Mouse (Mus musculus): ENCODE measurements around the gene Vegfa. TPM values are rescaled to one million over a fixed set of nuclear protein-coding genes. Genes with fewer than 3 reads are reported as not detected.

Gene Vegfa
- polyA plus RNA-seq, 1 experiment from 2014 or later, result 7.7 TPM

DNA sequence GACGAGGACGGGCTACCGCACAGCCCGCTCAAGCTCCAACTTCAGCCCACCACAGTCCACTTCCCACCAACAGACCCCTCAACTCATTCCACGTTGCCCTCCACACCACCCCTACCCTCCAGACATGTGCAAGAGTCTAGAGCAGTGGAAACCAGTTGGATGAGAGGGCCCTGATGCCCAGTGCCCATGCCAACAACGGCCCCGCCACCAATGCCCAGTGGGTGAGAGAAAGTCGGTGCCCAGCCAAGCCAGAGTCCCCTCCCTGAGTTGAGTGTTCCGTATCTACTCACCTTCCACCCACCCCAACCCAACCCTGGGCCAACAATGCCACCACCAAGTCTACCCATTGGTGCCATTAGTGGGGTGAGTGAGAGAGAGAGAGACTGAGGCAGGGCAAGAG lies 10.4 kb downstream of the Vegfa start:
- H3K9ac ChIP-seq, result no peak overlapping the region
- H3K4me3 ChIP-seq (ENCODE audit: low read depth, low read length), result no peak overlapping the region
- H3K27ac ChIP-seq (ENCODE audit: low read depth), result no peak overlapping the region
- DNase-seq (no peak), ATAC-seq (ENCODE audit: insufficient read depth) (no peak)
- H3K36me3 ChIP-seq (ENCODE audit: insufficient read depth), result peaks cover 96% of the 10 kb centered on the region
- no peaks in the 10 kb centered on the region for H3K9me3 ChIP-seq (ENCODE audit: low read depth, low read length)
- peaks cover 9% of the 10 kb centered on the region; the same call in 1 of the 2 replicates for H3K4me1 ChIP-seq (ENCODE audit: insufficient read depth)
- no peaks in the 10 kb centered on the region for H3K27me3 ChIP-seq (ENCODE audit: insufficient read depth, low read length)
- H3K4me2 ChIP-seq, result no peak overlapping the region
- WGBS, result 93% methylated on average over 9 of the region's 9 CpGs
- no peak for TF ChIP-seq CTCF (IDR thresholded peaks at IDR 0.05; ENCODE audit: low read depth)

DNA sequence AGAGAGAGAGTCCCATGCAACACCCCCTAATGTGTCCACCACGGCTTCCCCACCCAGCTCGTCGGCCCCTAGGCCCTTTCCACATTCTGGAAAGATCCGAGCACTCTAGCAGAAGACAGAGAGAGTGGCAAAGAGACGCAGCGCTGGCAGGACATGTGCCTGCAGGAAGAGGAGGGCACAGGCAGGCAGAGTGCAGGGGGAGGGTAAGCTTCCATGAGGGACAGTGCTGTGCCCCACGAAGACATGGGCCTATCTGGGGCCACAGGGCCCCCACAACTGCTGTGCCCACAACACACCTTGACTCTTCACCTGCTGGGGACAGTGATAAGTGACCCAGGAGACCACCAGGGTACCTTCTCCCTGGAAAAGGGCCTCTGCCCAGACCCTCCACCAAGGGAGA lies 11.0 kb downstream of the Vegfa start:
- no peak overlapping the region for H3K27ac ChIP-seq (ENCODE audit: low read depth)
- DNase-seq, result no peak
- WGBS, result 86% methylated on average over 7 of the region's 7 CpGs
- H3K27me3 ChIP-seq (ENCODE audit: insufficient read depth, low read length), result no peaks in the 10 kb centered on the region
- H3K4me3 ChIP-seq (ENCODE audit: low read depth, low read length), result no peak overlapping the region
- no peak for ATAC-seq (ENCODE audit: insufficient read depth)
- no peak overlapping the region for H3K4me2 ChIP-seq
- no peak for TF ChIP-seq CTCF (IDR thresholded peaks at IDR 0.05; ENCODE audit: low read depth)
- H3K9me3 ChIP-seq (ENCODE audit: low read depth, low read length), result no peaks in the 10 kb centered on the region
- H3K4me1 ChIP-seq (ENCODE audit: insufficient read depth), result peaks cover 5% of the 10 kb centered on the region; the same call in 1 of the 2 replicates
- no peak overlapping the region for H3K9ac ChIP-seq
- H3K36me3 ChIP-seq (ENCODE audit: insufficient read depth), result peaks cover 96% of the 10 kb centered on the region

DNA sequence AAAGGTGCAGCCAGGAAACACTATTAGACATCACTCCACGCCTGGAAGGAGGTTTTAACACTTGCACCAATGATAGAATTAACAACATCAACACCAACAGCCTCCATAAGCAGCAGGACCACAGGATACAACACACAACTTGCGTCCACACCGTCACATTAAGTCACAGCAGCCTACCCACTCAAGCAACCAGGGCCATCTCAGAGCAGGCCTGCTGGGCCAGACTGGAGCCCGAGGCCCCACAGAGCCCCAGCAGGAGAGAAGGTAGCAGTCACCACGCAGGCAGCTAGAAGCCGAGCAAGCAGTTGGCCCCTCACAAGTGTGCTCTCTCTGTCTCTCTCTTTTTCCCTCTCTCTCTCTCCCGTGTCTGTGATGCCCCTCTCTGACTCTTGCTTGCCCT lies 11.6 kb downstream of the Vegfa start:
- no peak overlapping the region for H3K4me2 ChIP-seq
- TF ChIP-seq CTCF (IDR thresholded peaks at IDR 0.05; ENCODE audit: low read depth), result no peak
- whole genome bisulfite sequencing, result 60% methylated on average over 7 of the region's 7 CpGs
- H3K4me1 ChIP-seq (ENCODE audit: insufficient read depth), result peaks cover 3% of the 10 kb centered on the region; the same call in 1 of the 2 replicates
- no peak overlapping the region for H3K4me3 ChIP-seq (ENCODE audit: low read depth, low read length)
- no peaks in the 10 kb centered on the region for H3K9me3 ChIP-seq (ENCODE audit: low read depth, low read length)
- ATAC-seq (ENCODE audit: insufficient read depth) (no peak), DNase-seq (no peak)
- no peaks in the 10 kb centered on the region for H3K27me3 ChIP-seq (ENCODE audit: insufficient read depth, low read length)
- H3K27ac ChIP-seq (ENCODE audit: low read depth), result no peak overlapping the region
- peaks cover 96% of the 10 kb centered on the region for H3K36me3 ChIP-seq (ENCODE audit: insufficient read depth)
- H3K9ac ChIP-seq, result no peak overlapping the region

DNA sequence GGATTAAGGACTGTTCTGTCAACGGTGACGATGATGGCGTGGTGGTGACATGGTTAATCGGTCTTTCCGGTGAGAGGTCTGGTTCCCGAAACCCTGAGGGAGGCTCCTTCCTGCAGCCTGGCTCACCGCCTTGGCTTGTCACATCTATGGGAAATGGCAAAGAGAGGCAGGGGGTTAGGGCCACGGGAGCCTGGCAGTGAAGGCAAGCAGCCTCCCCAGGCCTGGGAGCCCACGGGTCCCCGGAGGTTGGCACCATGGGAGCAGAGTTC lies 13.5 kb downstream of the Vegfa start:
- no peak overlapping the region for H3K9ac ChIP-seq
- H3K4me1 ChIP-seq (ENCODE audit: insufficient read depth), result peaks cover 3% of the 10 kb centered on the region; the same call in 1 of the 2 replicates
- no peak overlapping the region for H3K27ac ChIP-seq (ENCODE audit: low read depth)
- TF ChIP-seq CTCF (IDR thresholded peaks at IDR 0.05; ENCODE audit: low read depth), result no peak
- no peak overlapping the region for H3K4me3 ChIP-seq (ENCODE audit: low read depth, low read length)
- no peaks in the 10 kb centered on the region for H3K27me3 ChIP-seq (ENCODE audit: insufficient read depth, low read length)
- no peaks in the 10 kb centered on the region for H3K9me3 ChIP-seq (ENCODE audit: low read depth, low read length)
- peaks cover 87% of the 10 kb centered on the region for H3K36me3 ChIP-seq (ENCODE audit: insufficient read depth)
- WGBS, result 77% methylated on average over 10 of the region's 10 CpGs
- DNase-seq (no peak), ATAC-seq (ENCODE audit: insufficient read depth) (no peak)
- H3K4me2 ChIP-seq, result no peak overlapping the region

DNA sequence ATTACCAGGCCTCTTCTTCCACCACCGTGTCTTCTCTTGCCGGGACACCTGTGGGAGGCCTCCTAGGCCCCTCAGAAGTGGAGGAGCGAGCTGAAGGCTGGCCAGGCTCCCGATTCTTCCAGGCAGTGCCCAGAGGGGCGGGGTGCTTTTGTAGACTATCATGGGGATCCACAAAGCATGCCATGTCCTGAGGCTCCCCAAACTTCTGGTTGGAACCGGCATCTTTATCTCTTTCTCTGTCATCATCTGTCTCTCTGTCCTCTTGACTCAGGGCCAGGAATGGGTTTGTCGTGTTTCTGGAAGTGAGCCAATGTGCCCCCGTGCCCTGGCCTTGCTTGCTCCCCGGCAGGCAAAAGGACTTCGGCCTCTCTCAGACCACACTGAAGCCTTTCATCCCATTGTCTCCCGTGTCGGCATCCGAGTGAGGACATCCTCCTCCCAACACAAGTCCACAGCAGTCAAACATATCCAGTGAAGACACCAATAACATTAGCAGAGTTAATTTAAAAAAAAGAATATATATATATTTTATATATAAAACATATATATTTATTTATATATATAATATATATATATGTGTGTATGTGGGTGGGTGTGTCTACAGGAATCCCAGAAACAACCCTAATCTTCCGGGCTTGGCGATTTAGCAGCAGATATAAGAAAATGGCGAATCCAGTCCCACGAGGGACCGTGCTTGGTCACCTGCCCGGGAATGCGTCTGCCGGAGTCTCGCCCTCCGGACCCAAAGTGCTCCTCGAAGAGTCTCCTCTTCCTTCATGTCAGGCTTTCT lies 14.0 kb downstream of the Vegfa start:
- ATAC-seq (ENCODE audit: insufficient read depth) (no peak), DNase-seq (peak; percentile 37)
- H3K27me3 ChIP-seq (ENCODE audit: insufficient read depth, low read length), result no peaks in the 10 kb centered on the region
- no peak for TF ChIP-seq CTCF (IDR thresholded peaks at IDR 0.05; ENCODE audit: low read depth)
- H3K4me1 ChIP-seq (ENCODE audit: insufficient read depth), result peaks cover 3% of the 10 kb centered on the region; the same call in 1 of the 2 replicates
- H3K4me3 ChIP-seq (ENCODE audit: low read depth, low read length), result no peak overlapping the region
- no peaks in the 10 kb centered on the region for H3K9me3 ChIP-seq (ENCODE audit: low read depth, low read length)
- WGBS, result 72% methylated on average over 24 of the region's 24 CpGs
- H3K9ac ChIP-seq, result no peak overlapping the region
- no peak overlapping the region for H3K4me2 ChIP-seq
- H3K27ac ChIP-seq (ENCODE audit: low read depth), result no peak overlapping the region
- H3K36me3 ChIP-seq (ENCODE audit: insufficient read depth), result peaks cover 82% of the 10 kb centered on the region

DNA sequence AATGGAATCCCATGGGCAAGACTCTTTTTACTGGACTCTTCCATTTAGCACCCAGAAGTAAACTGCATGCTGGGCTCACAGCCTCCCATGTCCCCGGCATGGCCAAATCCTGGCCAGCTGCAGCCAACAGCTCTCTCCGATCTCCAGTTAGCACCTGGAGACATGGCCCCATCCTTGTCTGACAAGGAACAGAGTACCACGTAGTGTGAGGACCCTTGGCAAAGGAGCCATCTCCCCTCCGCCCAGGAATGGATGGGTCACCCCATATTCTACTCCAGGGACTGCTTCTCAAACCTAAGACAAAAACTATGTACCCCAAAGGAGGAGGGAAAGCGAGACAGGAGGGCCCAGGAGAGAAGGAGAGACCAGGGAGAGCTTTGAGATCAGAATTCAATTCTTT lies 15.6 kb downstream of the Vegfa start:
- peaks cover 3% of the 10 kb centered on the region; the same call in 1 of the 2 replicates for H3K4me1 ChIP-seq (ENCODE audit: insufficient read depth)
- H3K9ac ChIP-seq, result no peak overlapping the region
- H3K27me3 ChIP-seq (ENCODE audit: insufficient read depth, low read length), result no peaks in the 10 kb centered on the region
- no peaks in the 10 kb centered on the region for H3K9me3 ChIP-seq (ENCODE audit: low read depth, low read length)
- no peak overlapping the region for H3K4me3 ChIP-seq (ENCODE audit: low read depth, low read length)
- no peak overlapping the region for H3K4me2 ChIP-seq
- no peak for DNase-seq
- ATAC-seq (ENCODE audit: insufficient read depth), result no peak
- WGBS, result 87% methylated on average over 5 of the region's 5 CpGs
- H3K27ac ChIP-seq (ENCODE audit: low read depth), result no peak overlapping the region
- no peak for TF ChIP-seq CTCF (IDR thresholded peaks at IDR 0.05; ENCODE audit: low read depth)
- H3K36me3 ChIP-seq (ENCODE audit: insufficient read depth), result peaks cover 67% of the 10 kb centered on the region

DNA sequence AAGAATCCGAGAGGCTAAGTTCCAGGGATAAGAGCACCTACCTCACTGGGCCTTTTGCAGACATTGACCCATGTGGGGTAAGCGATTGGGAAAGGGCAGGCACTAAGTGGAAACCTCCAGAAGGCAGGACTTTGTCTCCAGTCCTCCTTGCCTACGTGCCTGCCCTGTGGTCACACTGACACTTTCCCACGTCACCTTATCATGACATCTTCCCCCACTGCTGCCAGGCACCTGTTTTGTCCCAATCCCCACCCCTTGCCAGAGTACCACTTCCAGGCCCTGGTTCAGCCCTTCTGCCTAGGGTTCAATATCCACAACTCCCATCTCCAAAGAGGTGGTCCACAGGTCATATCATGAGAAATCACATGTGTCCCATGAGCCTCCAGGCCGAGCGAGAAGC lies 16.2 kb downstream of the Vegfa start:
- no peak overlapping the region for H3K4me2 ChIP-seq
- H3K9me3 ChIP-seq (ENCODE audit: low read depth, low read length), result no peaks in the 10 kb centered on the region
- H3K27me3 ChIP-seq (ENCODE audit: insufficient read depth, low read length), result no peaks in the 10 kb centered on the region
- WGBS, result 85% methylated on average over 6 of the region's 6 CpGs
- H3K4me3 ChIP-seq (ENCODE audit: low read depth, low read length), result no peak overlapping the region
- H3K4me1 ChIP-seq (ENCODE audit: insufficient read depth), result peaks cover 3% of the 10 kb centered on the region; the same call in 1 of the 2 replicates
- no peak overlapping the region for H3K9ac ChIP-seq
- DNase-seq (no peak), ATAC-seq (ENCODE audit: insufficient read depth) (no peak)
- peaks cover 60% of the 10 kb centered on the region for H3K36me3 ChIP-seq (ENCODE audit: insufficient read depth)
- H3K27ac ChIP-seq (ENCODE audit: low read depth), result no peak overlapping the region
- no peak for TF ChIP-seq CTCF (IDR thresholded peaks at IDR 0.05; ENCODE audit: low read depth)
